Mouse (Mus musculus): Measurements from ENCODE around the gene Cxcr4. TPM values are rescaled to one million over a fixed set of nuclear protein-coding genes. Genes with fewer than 3 reads are reported as not detected.

Cxcr4 gene
- polyA plus RNA-seq, 1 experiment from 2014 or later: 12.3 TPM

GRCm38 (mm10) chr1:128622867-128623593, 30.9 kb upstream of the Cxcr4 start:
- Histone ChIP-seq H3K4me3 (replicated peaks; ENCODE audit: low read depth, low read length) (no peak overlapping the region), H3K36me3 (ENCODE audit: control insufficient read depth, insufficient read depth, low read length) (no peaks in the 10 kb centered on the region), H3K4me2 (ENCODE audit: low read length) (no peak overlapping the region), H3K27me3 (ENCODE audit: control insufficient read depth, insufficient read depth, low read length) (no peaks in the 10 kb centered on the region), H3K4me1 (ENCODE audit: control insufficient read depth, insufficient read depth, low read length) (peaks cover 16% of the 10 kb centered on the region; the same call in 1 of the 2 replicates), H3K9me3 (ENCODE audit: control insufficient read depth, low read length) (no peaks in the 10 kb centered on the region), H3K27ac (replicated peaks; ENCODE audit: low read depth, low read length) (0 out of 2 replicates have a peak overlapping the region, but pooled peaks have one; percentile 57), H3K9ac (replicated peaks; ENCODE audit: low read length) (no peak overlapping the region)
- DNase-seq (peak; percentile 72), ATAC-seq (ENCODE audit: low FRiP score, low TSS enrichment) (peak; percentile 61; the same call in 1 of the 2 replicates)
- WGBS: 22% methylated on average over 9 of the region's 9 CpGs

DNA sequence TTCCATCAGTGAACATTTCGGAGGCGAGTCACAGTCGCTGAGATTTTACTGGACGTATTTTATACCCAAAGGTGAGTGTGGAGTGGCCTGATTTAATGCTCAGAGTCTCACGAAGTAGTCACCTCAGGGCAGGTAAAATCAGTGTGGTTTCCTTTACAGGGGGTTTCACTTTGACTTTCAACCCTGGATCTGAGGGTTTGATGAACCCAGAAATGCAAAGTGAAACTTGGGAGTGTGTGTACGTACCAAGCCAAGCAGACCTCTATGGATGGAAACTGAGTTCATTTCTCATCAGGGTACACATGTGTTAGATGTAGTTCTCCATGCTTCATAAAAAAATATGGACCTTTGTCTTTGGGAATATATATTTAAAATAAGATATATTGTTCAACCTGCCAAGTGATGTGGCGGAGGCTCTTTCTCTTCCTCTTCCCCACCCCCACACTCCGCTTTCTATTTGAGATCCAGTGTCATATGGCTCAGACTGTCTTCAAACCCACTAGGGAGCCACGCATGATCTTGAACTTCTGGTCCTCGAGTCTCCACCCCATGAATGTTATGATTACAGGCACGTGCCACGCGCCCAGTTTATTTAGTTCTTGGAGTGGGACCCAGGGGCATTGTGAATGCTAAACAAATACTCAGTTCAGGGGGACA, 25.7 kb upstream of the Cxcr4 start:
- WGBS: 95% methylated on average over 13 of the region's 13 CpGs
- Histone ChIP-seq H3K9me3 (ENCODE audit: control insufficient read depth, low read length) (no peaks in the 10 kb centered on the region), H3K4me1 (ENCODE audit: control insufficient read depth, insufficient read depth, low read length) (peaks cover 9% of the 10 kb centered on the region; the same call in 1 of the 2 replicates), H3K27me3 (ENCODE audit: control insufficient read depth, insufficient read depth, low read length) (no peaks in the 10 kb centered on the region), H3K4me2 (ENCODE audit: low read length) (no peak overlapping the region), H3K27ac (replicated peaks; ENCODE audit: low read depth, low read length) (no peak overlapping the region), H3K4me3 (replicated peaks; ENCODE audit: low read depth, low read length) (no peak overlapping the region), H3K9ac (replicated peaks; ENCODE audit: low read length) (no peak overlapping the region), H3K36me3 (ENCODE audit: control insufficient read depth, insufficient read depth, low read length) (no peaks in the 10 kb centered on the region)
- no peak for ATAC-seq (ENCODE audit: low FRiP score, low TSS enrichment)
- DNase-seq: no peak

- no peak for ATAC-seq (ENCODE audit: low FRiP score, low TSS enrichment)
- no peak for DNase-seq
- H3K9ac ChIP-seq (replicated peaks; ENCODE audit: low read length): no peak overlapping the region
- no peak overlapping the region for H3K4me2 ChIP-seq (ENCODE audit: low read length)
- 68% methylated on average over 2 of the region's 2 CpGs for WGBS
- H3K4me1 ChIP-seq (ENCODE audit: control insufficient read depth, insufficient read depth, low read length): 0 out of 2 replicates have a peak, but pooled peaks cover 4% of the 10 kb centered on the region
- no peaks in the 10 kb centered on the region for H3K36me3 ChIP-seq (ENCODE audit: control insufficient read depth, insufficient read depth, low read length)
- no peaks in the 10 kb centered on the region for H3K9me3 ChIP-seq (ENCODE audit: control insufficient read depth, low read length)
- H3K27ac ChIP-seq (replicated peaks; ENCODE audit: low read depth, low read length): no peak overlapping the region
- H3K4me3 ChIP-seq (replicated peaks; ENCODE audit: low read depth, low read length): no peak overlapping the region
- H3K27me3 ChIP-seq (ENCODE audit: control insufficient read depth, insufficient read depth, low read length): no peaks in the 10 kb centered on the region
Observed at GRCm38 (mm10) chr1:128616586-128616985, 24.5 kb upstream of the Cxcr4 start.

DNA sequence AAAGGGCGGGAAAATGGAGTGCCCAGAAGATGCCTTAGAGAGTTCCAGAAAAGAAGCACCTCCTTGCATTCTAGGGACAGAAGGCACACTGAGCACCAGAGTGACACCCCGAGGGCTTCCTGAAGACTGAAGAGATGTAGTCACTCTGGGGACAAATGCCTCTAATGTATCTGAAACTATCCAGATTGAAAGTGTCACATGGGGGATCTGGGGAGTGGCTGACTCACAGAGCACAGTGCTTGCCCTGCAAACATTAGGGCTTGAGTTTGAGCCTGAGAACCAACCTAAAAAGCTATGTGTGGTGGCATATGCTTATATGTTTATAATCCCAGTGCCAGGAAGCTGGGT, 23.3 kb upstream of the Cxcr4 start:
- Histone ChIP-seq H3K9ac (replicated peaks; ENCODE audit: low read length) (no peak overlapping the region), H3K4me3 (replicated peaks; ENCODE audit: low read depth, low read length) (no peak overlapping the region), H3K9me3 (ENCODE audit: control insufficient read depth, low read length) (no peaks in the 10 kb centered on the region), H3K4me2 (ENCODE audit: low read length) (no peak overlapping the region), H3K27me3 (ENCODE audit: control insufficient read depth, insufficient read depth, low read length) (no peaks in the 10 kb centered on the region), H3K36me3 (ENCODE audit: control insufficient read depth, insufficient read depth, low read length) (no peaks in the 10 kb centered on the region), H3K4me1 (ENCODE audit: control insufficient read depth, insufficient read depth, low read length) (no peaks in the 10 kb centered on the region), H3K27ac (replicated peaks; ENCODE audit: low read depth, low read length) (no peak overlapping the region)
- ATAC-seq (ENCODE audit: low FRiP score, low TSS enrichment): no peak
- WGBS: 88% methylated on average over 2 of the region's 2 CpGs
- no peak for DNase-seq

DNA sequence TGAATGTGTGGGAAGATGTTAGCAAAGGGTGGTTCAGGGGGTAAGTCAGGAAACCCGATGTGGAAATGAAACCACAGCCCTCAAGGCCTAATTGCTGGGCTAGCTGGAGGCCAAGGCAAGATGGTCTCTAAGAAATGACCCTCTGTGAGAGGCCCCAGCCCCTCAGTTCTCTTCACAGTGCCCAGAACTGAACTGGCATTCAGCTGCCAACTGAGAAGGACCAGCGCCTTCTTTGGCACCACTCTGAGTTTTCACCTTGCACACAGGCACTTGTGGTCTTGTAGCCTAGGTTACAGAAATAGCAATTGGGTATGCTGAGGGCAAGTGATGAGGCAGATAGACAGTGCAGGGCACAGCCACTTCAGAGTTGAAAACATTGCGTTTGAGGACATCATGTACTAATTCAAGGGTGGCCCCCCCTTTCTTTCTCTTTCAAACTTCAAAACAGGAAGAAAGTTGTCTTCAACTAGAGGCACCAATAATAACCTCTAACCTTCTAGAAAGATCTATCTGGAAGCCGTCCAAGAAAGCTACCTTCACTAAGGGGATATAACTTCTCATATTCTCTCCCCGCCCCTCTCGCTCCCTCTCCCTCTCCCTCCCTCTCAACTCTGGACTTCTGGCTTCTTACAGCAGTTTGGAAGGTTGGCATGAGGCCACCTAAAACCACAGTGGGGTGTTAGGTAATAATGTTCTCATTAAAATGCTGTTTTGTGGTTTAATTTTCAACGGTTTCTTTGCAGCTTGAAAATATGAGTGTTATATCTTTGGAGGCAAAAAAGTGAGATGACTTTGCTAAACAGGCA, 22.8 kb upstream of the Cxcr4 start:
- no peak overlapping the region for H3K4me2 ChIP-seq (ENCODE audit: low read length)
- H3K27ac ChIP-seq (replicated peaks; ENCODE audit: low read depth, low read length): no peak overlapping the region
- ATAC-seq (ENCODE audit: low FRiP score, low TSS enrichment) (no peak), DNase-seq (no peak)
- no peaks in the 10 kb centered on the region for H3K27me3 ChIP-seq (ENCODE audit: control insufficient read depth, insufficient read depth, low read length)
- H3K36me3 ChIP-seq (ENCODE audit: control insufficient read depth, insufficient read depth, low read length): no peaks in the 10 kb centered on the region
- H3K4me3 ChIP-seq (replicated peaks; ENCODE audit: low read depth, low read length): no peak overlapping the region
- WGBS: 84% methylated on average over 7 of the region's 7 CpGs
- H3K4me1 ChIP-seq (ENCODE audit: control insufficient read depth, insufficient read depth, low read length): no peaks in the 10 kb centered on the region
- no peaks in the 10 kb centered on the region for H3K9me3 ChIP-seq (ENCODE audit: control insufficient read depth, low read length)
- no peak overlapping the region for H3K9ac ChIP-seq (replicated peaks; ENCODE audit: low read length)

DNA sequence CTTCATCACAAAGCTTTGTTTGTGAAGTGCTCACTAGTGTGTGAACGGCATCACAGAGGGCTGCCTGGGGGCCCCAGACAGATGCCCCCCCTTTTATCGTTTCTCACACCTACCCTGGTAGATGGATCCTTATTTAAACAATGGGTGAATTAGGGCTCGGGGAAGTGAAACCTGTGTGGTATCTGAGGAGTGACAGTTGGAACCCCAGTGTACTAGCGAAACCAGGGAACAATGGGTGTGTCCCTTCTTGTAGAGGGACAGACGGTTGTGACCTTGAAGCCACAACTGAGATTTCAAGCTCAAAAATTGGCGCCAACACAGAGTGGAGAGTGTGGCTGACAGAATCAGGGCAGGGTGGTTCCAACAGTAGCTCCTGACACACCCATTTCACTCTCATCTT, 16.0 kb upstream of the Cxcr4 start:
- Histone ChIP-seq H3K4me3 (replicated peaks; ENCODE audit: low read depth, low read length) (no peak overlapping the region), H3K4me2 (ENCODE audit: low read length) (no peak overlapping the region), H3K27me3 (ENCODE audit: control insufficient read depth, insufficient read depth, low read length) (no peaks in the 10 kb centered on the region), H3K9ac (replicated peaks; ENCODE audit: low read length) (no peak overlapping the region), H3K36me3 (ENCODE audit: control insufficient read depth, insufficient read depth, low read length) (no peaks in the 10 kb centered on the region), H3K4me1 (ENCODE audit: control insufficient read depth, insufficient read depth, low read length) (no peaks in the 10 kb centered on the region), H3K27ac (replicated peaks; ENCODE audit: low read depth, low read length) (no peak overlapping the region), H3K9me3 (ENCODE audit: control insufficient read depth, low read length) (no peaks in the 10 kb centered on the region)
- 80% methylated on average over 6 of the region's 6 CpGs for WGBS
- DNase-seq (no peak), ATAC-seq (ENCODE audit: low FRiP score, low TSS enrichment) (no peak)

DNA sequence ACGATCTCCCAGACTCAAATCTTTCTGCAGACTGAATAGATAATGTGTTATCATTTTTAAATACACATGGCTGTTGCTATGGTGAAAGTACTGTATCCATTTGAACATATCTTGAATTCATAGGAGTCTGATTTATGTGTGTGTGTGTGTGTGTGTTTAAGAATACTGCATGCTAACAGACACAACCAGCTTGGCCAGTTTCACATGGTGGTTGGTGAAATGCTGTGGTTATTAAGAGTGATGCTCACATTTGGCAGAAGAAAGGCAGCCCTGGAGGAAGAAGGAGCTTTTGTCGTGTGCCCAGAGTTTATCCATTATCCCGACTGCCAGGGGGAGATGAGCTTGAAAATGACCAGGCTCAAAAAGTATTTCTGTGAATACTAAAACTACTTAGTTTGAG, 15.3 kb upstream of the Cxcr4 start:
- Histone ChIP-seq H3K9ac (replicated peaks; ENCODE audit: low read length) (no peak overlapping the region), H3K27me3 (ENCODE audit: control insufficient read depth, insufficient read depth, low read length) (no peaks in the 10 kb centered on the region), H3K36me3 (ENCODE audit: control insufficient read depth, insufficient read depth, low read length) (no peaks in the 10 kb centered on the region), H3K27ac (replicated peaks; ENCODE audit: low read depth, low read length) (no peak overlapping the region), H3K4me3 (replicated peaks; ENCODE audit: low read depth, low read length) (no peak overlapping the region), H3K9me3 (ENCODE audit: control insufficient read depth, low read length) (no peaks in the 10 kb centered on the region), H3K4me1 (ENCODE audit: control insufficient read depth, insufficient read depth, low read length) (no peaks in the 10 kb centered on the region), H3K4me2 (ENCODE audit: low read length) (no peak overlapping the region)
- 78% methylated on average over 3 of the region's 3 CpGs for WGBS
- no peak for ATAC-seq (ENCODE audit: low FRiP score, low TSS enrichment)
- no peak for DNase-seq

GRCm38 (mm10) chr1:128605794-128606193, 13.7 kb upstream of the Cxcr4 start:
- no peaks in the 10 kb centered on the region for H3K4me1 ChIP-seq (ENCODE audit: control insufficient read depth, insufficient read depth, low read length)
- H3K9ac ChIP-seq (replicated peaks; ENCODE audit: low read length): no peak overlapping the region
- no peak overlapping the region for H3K27ac ChIP-seq (replicated peaks; ENCODE audit: low read depth, low read length)
- H3K27me3 ChIP-seq (ENCODE audit: control insufficient read depth, insufficient read depth, low read length): no peaks in the 10 kb centered on the region
- H3K4me3 ChIP-seq (replicated peaks; ENCODE audit: low read depth, low read length): no peak overlapping the region
- no peaks in the 10 kb centered on the region for H3K36me3 ChIP-seq (ENCODE audit: control insufficient read depth, insufficient read depth, low read length)
- ATAC-seq (ENCODE audit: low FRiP score, low TSS enrichment) (no peak), DNase-seq (no peak)
- 72% methylated on average over 1 of the region's 1 CpGs for WGBS
- no peak overlapping the region for H3K4me2 ChIP-seq (ENCODE audit: low read length)
- no peaks in the 10 kb centered on the region for H3K9me3 ChIP-seq (ENCODE audit: control insufficient read depth, low read length)

All from midbrain, embryonic 14.5 days (tissue).